Mouse (Mus musculus) left cerebral cortex, adult 9 months (tissue): ENCODE measurements at regions not wholly inside any gene's neighbourhood (a gene's known extent, or its start where the extent isn't known, plus 50 kb on each side); places are given as distances from the start of the nearest gene placed in this dataset.

Source experiments
- DNase-seq, 2 experiments: peaks; one replicate each; pipeline ENCODE4 v3.0.0; 2022; ENCODE audit warnings: low spot score in 2 of 2

DNA sequence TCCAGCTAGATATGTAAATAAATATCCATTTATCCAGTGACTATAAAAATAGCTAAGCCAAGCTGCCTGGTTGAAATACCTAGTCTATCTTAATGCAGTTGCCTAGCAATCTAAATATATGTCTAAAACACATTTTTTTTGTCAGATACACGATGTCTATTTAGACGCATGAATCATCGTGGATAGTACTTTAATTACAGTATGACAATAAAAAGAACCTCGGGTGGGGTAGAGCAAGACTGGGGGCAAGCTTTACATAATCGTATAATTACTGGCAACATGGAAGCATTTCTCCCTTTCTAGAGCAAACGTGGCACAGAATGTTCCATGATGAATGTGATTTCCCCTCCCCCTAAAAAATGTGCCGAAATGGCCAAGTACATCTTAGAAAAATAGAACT lies 180.4 kb downstream of the Gm19935 start:
- peak in 1 of 2 experiments; percentile 18 for DNase-seq

DNA sequence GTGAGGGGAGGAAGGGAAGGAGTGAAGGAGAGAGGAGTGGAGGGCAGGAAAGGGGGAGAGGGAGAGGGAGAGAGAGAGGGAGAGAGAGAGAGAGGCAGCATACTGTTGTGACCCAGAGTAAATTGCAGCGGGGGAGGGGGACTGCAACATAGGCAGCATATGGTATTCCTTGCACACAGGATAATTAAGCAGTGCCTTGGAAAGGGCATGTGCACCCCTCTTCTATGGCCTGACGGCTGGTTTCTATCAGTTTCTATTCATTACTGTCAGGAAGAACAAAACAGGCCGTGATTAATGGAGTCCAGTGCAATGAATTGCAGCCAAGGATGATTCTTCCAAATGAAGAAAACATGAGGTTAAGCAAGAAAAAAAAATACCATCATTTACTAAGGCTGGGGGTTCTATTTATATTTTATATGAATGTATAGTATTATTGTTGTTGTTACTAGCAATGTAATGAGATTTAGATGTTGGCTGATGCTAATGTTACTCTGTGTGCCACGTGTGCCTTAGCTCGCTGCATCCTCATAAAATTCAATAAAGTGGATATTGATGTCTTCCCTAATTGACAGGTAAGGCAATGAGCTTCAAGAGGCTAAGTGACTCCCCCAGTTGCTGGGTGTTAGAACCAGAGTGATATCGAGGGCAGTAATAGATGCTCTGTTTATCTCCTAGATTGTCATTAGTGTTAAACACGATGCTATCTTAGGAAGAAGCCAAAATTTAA lies 181.3 kb downstream of the Gm19935 start:
- no peak for DNase-seq

DNA sequence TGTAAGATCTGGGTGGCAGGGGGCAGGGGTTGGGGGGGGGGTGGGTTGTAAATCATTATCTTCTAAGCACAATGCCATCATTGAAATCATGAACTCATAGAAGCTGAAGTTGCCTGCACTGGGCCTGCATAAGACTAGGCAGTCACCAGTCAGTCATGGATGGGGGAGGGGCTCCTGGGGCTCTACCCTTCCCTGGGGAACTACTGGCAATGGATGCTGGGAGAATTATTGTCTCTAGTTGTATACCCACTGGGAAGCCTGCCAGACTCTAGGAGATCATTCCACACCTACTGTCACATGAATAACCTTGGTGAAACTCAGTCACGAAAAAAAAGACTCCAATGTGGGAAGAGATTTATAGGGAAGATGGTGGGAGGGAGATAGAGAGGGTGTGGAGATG lies 186.4 kb downstream of the Gm19935 start:
- peak in 1 of 2 experiments; percentile 3 for DNase-seq

DNA sequence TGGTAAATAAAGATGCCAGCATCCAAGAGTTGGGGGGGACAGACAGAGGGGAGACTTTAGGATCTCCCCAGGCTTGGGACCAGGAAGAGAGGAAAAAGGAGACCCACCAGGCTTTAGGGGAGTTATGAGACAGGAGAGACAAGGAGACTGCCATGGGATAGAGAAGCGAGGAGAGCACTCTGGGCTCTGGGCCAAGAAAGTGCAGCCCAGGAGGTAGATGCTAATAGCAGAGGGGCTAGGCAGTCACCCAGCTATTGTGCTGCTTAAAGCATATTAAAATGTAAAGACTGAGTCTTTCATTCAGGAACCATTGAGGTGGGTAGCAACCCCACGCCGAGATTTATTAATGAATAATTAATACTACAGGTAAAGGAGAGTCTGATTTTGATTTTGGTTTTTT lies 208.8 kb downstream of the Gm19935 start:
- DNase-seq, result no peak

DNA sequence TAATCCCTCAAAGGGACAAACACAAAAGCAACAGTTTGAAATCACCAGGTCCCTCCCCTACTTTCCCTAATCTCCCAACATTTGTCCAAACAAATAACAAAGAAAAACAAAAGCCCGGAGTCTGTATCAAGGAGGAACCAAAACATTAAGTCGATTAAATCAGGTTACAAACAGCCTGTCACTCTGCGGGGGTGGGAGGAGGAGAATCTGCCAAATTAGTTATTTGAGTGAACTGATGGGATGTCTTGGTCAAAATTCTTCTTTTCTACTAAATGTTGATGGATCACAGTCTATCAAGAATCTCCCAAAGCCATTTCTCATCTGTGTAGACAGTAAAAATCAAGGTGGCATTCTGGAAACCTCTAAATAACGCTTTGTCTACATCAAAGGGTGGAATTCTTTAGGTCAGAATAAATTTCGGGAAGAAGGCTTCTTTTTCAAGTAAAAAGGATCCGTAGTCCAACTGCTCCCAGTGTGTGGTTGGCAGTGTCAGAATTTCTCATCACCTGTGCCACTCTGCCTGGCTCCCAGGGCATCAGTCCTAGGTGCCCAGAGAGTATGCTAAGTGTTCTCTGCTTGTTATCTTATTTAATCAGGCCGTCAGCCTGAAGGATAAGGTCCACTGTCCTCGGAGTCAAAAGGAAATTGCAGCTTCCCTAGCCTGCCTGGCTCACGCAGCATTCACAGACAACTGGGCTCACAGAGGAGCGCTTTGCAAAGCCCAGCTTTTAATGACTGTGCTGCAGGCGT lies 216.1 kb downstream of the Gm19935 start:
- DNase-seq, result no peak

DNA sequence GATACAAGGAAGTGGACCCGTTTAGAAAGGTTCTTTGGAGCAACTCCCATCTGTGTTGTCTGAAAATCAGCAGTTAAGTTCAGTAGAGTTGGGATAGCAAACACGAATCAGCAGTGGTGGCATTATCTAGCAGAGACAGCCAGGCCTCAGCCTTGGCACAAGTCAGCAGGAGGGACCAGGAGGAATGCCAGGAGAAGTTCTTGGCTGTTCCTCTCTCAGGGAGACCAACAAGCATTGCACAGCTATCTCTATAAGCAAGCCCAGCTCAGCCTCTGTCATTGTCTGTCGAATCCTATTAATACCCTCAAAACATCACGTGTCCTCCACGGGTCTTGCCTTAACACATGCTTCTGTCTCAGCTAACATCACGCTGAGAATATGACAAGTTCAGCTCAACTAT lies 219.8 kb downstream of the Gm19935 start:
- no peak for DNase-seq

DNA sequence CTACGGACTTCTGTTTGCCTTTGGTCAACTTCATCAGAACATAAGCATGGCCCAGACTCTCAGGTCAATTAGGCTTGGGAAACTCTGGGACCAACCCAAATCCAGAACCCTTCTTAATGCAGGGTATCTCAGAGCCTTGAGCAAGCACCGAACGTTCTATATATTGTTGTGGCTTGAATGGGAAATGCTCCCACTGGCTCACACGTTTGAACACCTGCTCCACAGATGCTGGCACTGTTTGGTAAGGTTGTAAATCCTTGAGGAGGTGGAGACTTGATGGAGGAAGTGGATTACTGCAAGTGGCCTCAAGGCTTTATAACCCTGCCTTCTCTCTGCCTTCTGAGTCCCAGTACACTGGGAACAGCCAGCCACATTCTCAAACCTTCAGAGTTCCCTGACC lies 231.3 kb upstream of the Tox3 start:
- DNase-seq, result no peak

DNA sequence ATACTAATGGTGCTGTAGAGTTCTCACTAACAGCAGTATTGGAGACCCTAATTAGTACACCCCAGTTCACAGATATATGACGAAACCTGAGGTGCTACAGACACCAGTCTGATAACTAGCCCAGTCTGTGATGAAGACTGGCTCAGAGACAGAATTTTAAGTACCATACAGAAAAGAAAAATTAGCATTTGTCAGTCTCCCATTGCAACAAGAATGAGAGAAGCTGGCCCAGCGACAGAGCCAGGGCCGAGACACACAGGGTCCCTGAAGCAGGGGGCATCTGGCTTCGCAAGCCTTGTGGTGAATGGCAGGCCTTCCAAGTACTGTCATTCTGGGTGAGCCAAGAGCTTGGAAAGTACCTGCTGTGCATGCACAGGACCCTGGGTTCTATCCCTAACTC lies 228.8 kb upstream of the Tox3 start:
- DNase-seq, result no peak

DNA sequence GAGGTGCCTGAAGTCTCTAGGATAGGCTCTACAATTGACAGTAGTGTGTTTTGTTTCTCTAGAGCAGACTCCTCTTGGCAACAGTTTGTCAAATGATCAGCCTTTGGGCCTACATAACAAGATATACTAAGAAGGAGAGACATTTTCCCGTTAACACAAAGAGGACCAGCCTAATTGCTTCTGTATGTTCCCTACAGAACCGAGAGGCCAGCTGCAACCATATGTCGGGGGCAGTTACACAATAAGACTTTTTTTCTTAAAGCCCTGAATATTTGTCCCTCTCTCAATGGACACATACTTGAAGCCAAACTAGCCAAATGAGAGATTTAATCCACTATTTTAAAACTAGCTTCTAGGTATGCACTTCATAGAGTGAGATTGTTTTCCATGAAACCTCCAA lies 226.5 kb upstream of the Tox3 start:
- no peak for DNase-seq

DNA sequence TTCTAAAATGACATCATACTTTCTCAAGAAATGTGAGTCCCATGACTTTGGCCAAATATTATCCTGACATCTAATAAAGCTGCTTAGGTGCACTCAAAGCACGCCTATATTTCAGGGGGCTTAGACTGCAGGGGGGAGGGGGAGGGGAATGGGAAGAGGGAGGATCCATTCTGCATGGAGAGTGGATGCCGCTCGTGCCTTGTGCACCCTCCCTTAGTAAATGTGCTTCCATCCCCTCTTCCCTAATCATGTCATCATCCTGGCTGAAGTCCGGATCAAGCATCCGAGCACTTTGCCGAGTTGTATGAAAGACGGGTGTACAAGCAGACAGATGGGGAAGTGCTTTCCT lies 207.9 kb upstream of the Tox3 start:
- no peak for DNase-seq

DNA sequence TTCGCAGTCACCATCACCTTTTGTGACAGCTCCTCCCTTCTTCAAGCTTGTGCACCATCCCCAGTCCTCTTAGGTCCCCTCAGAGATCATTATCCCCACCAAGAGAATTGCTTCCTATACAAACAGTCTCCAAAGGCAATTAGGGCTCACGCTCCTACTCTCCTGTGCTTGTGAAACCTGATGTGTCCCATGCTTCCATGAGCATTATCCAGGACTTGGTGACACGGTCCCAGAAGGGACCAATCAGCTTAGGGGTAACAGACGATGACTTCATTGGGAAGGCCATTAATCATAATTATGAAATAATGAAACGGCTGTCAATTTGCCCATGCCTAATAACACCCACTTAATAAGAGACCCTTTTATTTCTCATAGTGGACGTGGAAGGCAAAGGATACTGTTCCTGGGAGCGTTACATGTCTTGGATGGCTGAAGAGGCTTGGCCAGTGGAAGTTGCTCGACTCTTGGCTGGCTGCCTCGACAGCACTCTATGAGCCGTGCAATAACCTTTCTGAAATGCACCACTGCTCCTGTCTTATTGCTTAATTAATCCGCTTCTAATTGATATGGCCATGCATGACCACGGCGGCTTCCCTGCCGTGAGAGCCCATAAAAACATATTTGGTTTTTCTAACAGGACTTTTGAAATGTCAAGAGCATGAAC lies 207.4 kb upstream of the Tox3 start:
- DNase-seq, result no peak

DNA sequence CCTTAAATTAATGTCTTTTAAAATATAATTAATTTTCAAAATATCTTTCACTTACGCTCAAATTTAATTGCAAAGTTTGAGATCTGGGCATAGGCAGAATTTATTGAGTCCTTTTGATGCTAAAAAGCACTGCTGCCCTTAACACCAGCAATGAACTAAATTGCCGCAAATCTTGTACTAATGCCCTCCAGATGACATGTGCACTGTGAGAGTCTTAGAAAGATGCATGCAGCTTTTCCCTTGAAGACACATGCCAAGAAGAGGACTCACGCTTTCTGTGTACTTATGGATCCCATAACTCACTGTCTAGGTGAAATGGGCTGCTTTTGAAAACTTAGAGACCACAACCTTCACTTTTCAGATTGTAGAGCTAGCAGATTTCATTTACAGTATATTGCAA lies 199.1 kb upstream of the Tox3 start:
- DNase-seq, result no peak

DNA sequence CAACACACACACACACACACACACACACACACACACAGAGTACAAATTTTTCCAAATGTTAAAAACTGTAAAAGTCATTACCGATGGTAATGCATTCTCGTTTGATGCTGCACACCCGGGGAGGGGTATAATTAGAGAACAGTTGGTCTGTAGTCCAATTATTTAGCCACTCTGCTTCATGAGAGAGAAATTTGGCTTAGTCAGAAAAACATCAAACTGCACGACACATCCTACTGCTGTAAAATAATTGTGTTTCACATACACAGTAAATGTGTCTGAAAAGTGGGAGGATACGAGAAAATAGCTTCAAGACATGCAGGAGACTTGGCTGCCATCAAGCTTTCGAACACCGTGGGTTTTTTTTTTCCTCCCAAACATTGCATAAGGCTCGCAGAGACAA lies 194.5 kb upstream of the Tox3 start:
- DNase-seq, result peak; percentile 39 to 43

DNA sequence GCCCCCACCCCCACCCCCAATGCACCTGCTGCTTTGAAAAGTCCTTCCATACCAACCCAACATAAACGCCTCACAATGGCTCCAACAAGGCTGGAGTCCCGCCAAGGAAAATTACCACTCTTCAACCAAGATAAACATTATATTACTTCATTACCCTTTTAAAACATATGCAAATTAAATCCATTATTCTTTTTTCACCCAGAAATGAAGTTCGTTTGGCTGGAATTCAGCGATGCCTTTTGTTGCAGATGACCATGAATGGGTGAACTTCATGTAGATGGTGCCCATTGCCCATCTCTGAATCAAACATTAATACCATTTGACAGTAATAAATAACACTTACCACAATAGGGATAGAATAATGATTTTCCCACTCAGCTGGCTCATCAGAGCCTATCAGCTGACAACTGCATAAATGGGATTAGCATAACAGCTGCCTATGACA lies 188.1 kb upstream of the Tox3 start:
- DNase-seq, result no peak

DNA sequence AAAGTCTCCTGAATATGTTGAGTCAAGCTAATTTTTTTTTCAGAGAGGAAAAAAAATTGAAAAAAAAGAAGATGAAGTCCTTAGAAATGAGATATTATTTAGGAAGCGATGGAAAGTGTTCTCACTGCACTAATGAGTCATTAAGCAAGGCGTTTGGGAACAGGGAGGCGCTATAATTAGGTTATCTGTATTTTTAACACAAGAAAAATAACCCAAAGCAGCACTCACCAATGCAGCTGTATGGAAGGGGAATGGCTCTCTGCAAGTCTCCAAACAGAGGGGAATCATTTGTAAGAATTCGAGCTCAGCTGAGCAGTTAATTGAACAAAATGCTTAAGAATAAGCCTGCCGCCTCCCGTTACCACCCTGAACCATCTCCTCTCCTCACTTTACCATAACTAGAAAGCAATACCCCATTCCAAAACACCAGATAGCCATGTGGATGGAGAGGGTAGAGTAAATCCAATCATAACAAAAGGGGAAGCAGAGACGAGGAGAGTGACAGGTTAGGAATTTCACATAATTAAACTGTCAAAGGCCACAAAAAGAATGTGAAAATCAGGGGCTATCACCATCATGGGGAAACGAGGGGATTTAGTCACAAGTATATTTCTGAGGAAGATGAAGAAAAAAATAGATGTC lies 187.5 kb upstream of the Tox3 start:
- peak; percentile 25 to 56 for DNase-seq

DNA sequence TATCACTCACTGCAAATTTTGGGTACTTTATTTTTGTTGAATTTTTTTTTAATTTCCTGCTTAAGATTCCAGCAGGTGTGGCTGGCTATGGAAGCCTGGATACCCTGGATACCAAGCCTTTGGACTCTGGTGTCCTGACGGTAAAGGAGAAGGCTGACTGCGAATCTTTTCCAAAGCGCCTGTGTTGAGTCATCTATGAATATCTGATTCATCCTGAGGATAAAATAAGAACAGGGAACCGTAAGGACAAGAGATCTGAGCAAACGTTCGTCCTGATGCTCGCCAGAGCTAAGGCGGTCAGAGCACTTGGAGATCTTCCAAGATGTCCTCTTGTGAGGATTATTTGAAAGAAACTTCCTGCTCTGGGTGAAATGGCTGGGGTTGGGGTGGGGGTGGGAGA lies 173.2 kb upstream of the Tox3 start:
- DNase-seq, result no peak

DNA sequence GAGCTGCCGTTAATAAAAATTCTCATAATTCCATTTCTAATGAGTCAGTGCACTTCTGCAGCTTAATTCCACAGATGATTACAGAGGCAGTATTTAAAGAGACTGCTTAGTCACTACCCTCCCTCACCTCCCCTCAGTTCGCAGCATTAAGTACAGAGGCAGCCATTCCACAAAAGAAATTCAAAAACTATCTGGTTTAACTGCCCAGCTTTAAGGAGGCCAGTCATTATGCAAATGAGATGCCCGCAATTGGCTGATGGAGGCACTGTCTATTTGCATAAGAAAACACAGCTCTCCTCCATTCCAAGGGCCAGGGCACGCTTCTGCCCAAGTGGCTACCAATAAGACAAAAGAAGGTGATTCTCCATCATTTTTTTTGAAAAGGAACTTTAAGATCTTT lies 172.0 kb upstream of the Tox3 start:
- no peak for DNase-seq

DNA sequence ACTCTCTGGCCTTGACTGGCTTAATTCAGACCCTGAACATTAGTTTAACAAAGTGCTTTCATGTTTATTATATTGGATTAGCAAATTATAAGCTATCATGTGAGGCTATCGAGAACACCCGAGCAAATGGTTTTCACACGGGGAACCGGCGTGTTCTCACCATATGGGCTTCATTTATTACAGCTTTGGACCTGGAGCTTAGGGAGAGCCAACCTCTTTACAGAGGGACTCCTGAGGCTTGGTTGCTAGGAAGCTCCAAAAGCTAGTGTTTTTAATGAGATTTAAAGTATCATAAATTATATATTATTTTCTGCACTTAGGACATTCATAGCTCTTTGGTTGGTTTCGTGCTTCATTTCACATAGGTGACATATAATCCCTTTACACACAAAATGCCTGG lies 171.4 kb upstream of the Tox3 start:
- DNase-seq, result no peak

DNA sequence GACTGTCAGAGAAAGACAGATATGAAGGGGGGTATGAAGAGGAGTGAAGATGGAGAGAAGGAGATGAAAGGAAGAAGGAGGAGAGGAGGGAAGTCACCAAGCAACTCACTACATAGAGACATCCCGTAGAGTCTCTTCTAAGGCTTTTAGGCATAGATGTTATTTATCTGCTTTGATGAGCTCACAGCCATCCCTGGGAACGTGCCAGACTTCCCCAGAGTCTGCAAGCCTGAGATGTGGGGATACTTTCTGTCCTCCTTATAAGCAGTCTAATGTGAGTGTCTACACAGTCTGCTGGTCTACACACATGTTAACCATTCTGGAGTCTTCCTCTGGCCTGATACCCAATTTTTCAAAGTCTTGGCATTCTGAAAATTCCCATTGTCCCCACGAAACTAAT lies 166.0 kb upstream of the Tox3 start:
- no peak for DNase-seq

DNA sequence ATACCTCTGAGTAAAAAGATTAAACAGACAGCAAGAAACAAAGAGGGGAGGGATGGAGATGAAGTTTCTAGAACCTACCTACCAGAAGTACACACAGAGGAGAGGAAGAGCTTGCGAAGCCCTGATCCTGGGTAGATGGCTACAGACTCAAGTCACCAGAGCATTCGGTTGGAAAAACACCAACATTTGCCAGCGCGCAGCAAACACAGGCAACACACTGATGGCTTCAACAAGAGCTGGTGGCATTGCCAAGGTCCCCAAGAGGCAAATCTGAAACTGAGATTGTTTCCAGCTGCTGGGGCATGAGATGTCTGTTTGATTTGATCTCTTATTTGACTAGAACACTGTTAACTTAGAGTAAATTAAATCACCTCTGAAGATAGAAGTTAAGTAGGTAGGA lies 165.5 kb upstream of the Tox3 start:
- no peak for DNase-seq

DNA sequence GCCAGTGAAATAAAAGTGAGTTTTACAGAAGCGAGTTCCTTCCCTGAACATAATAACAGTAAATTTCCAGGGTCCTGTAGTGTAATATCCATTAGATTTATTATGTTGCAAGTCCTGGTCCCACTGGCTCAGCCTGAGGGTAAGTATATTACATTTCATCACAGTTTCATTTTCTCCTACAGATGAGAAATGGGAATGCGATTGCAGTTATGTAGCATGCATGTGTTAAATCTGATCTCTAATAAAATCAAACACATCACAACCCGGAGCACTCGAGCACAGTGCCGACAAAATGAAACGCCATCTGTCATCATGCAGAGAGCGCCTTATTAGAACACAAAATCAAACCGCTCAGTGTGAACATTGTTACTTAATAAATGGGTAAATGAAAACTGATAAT lies 165.0 kb upstream of the Tox3 start:
- DNase-seq, result no peak

DNA sequence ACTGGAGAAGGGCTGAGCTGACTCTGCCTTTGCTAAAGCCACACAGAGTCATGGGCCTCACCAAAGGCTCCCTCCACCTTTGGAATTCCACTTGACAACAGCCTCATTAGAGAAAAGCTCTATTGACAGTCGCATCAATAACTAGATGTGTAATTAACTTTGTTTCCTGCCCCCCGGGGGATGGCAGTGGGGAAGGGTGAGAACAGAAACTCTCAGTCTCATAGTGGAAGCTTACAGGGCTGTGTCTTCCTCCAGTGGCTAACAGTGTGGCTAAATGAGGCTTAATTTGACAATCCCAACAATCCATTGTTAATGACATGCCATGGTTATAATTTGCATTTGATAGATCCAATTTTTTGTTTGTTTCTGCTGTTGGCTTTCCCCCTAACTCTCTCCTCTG lies 164.5 kb upstream of the Tox3 start:
- DNase-seq, result no peak

DNA sequence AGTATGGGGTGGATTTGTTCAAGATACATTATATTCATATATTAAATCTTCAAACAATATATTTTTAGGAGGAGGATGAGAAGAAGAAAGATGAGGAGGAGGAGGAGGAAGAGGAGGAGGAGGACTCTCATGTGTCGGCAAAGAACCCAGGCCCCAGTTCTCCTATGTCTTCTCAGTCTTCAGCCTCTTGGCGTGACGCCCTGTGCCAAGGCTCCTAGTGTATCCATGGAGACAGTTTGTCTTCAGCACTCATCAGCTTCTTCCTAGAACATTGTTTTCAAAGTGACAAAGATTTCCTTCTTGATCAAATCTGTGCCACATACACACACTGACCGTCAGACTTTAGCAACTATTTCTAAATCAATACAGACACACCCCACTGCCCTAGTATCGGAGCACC lies 156.4 kb upstream of the Tox3 start:
- DNase-seq, result peak in 1 of 2 experiments; percentile 35
